Mouse (Mus musculus) kidney, adult 8-10 months (tissue): Measurements from ENCODE around the gene Rpl32.
A peak's percentile ranks its signal among the peaks of the same experiment; 100 is the strongest.

Experiments
- DNase-seq, 2 experiments: peaks; one replicate each; pipeline ENCODE4 v3.0.0; 2022

The Rpl32 gene

DNA sequence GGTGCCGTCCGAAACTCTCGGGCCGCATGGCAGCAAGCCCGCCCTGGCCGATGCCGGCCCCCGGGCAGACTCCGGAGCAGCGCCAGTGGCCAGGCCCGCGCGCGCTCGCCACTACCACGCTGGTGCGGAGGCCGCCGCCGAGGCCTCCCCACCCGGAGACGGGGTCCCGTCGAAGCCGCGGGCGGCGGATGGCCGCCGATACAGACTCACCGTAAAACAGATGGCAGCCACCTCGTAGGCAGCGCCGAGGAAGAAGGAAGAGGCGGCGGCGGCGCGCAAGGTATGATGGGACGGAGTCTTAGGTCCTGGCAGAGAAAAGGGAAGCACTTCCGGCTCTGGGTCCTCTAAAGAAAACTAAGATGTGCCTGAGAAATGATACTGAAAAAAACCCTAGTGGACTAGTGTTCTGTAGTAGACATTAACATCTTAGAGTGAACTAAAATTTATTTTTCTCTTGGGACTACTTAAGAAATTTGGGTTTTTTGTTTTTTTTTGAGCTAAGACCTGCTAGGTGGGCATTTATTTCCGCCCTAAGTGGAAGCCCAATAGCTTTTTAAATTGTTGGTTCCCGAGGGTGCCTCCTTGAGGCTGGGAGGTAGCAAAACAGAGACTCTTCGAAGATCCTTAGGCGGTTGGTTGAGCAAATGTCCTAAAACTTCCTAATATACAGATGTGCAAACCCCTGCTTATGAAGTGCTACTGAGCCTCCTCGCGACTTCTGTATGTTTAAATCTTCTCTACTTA is at the start of gene Rpl32:
Rpl32 (minus strand) TSS at position 260 of the 744 bp plus-strand sequence.
- peak; percentile 89 for DNase-seq

DNA sequence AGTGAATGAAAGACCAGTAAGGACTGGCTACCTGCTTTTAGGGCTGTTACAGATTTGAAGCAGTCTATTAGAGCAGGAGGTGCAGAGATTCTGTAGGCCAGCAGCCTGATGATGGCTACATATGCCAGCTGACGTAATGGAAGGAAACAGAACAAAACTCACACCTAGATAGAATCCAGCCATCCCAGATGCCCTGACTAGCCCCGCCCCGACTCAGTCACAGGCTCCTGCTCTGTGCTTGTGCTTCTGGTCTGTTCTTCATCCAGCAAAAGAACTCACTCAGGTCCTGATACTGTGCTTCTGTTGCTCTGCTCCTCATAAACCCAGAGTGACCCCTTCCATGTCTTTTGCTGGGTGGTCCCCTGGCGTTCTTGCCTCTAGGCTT is 47.8 kb upstream of the Rpl32 start:
- DNase-seq = peak; percentile 33 to 46

DNA sequence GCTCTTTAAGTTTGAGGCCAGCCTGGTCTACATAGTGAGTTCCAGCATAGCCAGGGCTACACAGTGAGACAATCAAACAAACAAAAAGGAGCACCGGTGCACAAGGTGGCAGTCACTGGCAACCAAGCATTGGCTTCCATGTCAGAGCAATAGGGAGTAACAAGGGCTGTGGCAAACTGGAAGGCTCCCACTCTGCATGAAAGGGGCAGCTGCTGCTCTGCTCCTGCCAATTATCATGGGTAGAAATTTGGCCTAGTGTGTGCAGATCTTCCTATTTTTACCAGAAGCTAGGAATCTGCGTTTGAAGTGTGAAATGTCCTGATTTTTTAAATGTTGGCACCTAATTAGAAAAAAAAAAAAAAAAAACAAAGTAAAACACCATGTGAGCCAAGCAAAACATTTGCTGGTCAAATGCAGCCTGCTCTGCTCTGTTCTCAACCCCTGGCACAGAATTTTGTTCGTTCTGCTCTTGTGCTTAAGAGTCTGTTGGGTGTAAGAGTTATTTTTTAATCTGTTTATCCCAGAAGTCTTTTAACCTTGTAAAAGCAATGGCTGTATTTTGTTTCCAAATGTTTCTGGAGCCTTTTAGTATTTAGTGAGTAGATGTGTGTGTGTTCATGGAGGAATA is 47.3 kb upstream of the Rpl32 start:
- peak in 1 of 2 experiments; percentile 57 for DNase-seq

DNA sequence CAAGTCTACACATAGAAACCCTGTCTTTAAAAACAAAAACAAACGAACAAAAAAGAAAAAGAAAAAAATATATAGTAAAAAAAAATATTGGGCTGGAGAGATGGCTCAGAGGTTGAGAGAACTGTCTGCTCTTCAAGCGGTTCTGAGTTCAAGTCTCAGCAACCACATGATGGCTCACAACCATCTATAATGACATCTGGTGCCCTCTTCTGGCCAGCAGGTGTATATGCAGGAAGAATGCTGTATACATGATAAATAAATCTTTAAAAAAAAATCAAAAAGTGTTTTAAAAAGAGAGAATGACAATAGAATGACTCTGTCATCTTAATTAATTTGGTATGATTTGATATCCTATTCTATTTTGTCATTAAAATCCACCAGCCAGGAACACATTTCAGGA is 45.9 kb upstream of the Rpl32 start:
- DNase-seq = no peak

DNA sequence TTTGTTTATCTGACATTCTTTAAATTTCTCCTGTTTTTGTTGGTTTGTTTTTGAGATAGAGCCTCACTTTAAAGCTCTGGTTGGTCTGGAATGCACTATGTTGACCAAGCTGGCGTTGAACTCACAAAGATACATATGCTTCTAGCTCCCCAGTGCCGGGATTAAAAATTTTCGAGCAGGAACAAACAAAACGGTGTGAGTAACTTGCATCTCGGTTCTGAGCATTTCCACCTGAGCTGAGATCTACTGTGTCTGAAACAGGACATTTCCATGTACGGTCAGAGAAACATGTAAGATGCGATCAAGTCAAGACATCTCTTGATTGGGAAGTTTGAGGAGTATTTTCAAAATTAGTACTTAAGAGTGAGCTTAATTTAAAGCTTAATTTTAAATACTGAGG is 45.4 kb upstream of the Rpl32 start:
- DNase-seq = no peak

DNA sequence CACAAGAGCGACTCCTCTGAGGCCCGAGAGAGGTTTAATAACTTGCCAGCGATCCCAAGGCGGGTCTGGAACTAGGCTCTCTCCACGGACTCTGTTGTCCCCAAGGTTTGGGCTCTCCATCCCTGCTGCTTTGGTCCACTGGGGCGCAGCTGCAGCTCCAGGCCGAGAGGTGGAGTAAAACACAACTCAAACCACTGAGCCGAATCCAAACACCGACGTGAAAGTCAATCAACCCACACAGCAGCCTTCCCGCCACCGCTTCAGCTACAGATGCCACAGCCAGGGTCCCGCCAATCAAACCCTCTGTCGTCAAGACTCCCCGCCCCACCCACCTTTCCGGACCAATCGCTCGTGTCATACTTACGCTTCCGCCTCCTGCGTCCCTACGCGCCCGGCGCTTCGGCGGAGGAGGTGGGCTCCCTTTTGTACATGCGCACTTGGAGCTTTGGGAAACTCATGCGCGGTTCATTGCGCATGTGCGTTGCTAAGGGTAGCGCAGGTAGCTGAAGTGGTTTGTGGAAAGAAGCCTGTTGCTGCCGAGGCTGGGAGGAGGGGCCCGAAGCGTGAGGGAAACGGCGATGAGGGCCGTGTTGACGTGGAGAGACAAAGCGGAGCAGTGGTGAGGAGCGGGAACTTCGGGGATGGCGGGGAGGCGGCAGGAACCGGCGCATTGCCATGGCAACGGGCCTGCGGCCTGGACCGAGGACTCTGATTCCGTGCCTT is 44.7 kb upstream of the Rpl32 start, which contains the start of the genes Mbd4 and Ift122:
Mbd4 (minus strand) TSS at position 281 of the 723 bp plus-strand sequence.
Ift122 (plus strand) TSS at position 380 of the 723 bp plus-strand sequence.
- peak; percentile 99 for DNase-seq

DNA sequence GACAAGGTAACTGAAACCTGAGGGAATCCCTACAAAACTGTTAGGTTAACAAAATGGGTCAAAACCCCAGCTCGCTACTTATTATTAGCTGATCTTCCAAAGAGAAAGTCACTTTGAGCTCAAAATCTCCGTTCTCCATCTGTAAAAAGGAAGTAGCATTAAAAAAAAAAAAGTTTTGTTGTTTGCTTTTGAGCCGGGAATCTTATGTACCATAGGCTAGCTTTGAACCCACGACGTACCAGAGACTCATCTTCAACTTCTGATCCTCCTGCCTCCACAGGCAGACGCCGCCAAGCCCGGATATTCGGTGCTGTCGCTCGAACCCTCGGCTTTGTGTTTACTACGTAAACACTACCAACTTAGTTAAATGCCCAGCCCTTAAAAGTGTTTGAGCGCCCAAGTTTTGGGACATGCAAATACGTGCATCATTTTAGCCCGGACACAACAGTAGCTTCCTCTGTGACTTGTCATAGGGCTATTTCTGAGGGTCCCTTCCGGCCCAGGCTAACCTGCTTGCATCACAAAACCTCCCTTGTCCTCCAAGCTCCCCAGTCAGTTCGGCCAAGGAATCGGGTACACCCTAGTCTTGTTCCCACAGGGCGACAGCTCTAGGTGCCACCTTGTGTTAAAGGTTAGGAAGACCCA is 44.0 kb upstream of the Rpl32 start:
- DNase-seq = no peak

DNA sequence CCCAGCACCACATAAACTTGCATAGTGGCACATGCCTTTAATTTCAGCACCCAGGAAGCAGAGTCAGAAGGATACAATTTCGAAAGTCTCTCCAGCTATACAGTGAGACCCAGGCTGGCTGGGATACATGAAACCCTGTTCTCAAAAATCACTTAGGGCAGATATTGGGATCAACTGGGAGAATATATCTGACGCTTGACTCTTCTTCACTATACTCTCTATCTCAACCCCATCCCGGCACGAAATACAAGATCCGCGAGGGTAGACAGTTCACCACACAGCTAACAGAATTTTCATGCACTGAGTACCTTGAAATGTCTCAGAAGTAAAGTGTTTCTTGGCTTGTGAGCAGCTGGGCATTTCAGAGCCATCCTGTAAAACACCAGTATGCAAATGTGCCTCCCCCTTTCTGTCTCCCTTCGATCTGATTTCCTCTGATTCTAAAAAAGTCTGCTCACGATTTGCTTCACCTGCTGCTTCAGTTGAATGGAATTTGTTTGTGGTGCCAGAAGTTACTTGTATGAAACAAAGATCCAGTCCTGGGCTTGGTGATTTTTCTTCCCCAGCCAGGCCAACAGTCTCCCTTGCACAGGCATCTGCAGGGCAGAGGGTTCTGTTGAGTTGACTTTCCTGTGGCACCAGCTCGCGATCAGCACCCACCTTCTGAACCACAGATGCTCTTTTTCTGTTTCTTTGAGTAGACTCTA is 40.2 kb upstream of the Rpl32 start:
- no peak for DNase-seq

DNA sequence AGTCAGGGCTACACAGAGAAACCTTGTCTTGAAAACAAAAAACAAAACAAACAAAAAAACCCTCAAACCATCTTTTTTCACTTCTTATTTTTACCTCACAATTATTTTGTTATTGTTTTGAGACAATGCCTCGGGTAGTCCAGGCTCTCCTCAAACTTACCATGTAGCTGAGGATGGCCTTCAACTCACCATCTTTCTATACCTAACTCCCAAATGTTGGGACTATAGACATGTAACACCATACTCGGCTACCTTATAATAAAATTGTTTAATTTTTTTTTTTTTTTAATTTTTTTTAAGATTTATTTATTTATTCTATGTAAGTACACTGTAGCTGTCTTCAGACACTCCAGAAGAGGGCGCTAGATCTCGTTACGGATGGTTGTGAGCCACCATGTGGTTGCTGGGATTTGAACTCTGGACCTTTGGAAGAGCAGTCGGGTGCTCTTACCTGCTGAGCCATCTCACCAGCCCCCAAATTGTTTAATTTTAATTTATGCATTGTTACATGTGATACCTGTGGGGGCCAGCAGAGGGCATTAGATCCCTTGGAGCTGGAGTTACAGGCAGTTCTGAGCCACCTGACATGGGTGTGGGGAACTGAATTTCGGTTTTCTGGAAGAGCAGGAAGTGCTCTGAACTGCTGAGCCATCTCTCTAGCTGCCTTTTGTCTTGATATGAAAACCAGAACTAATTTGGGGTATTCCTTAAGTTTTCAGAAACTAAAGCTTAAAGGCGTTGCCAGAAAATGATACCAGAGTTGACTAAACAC is 38.3 kb upstream of the Rpl32 start:
- DNase-seq = peak; percentile 49 to 72

DNA sequence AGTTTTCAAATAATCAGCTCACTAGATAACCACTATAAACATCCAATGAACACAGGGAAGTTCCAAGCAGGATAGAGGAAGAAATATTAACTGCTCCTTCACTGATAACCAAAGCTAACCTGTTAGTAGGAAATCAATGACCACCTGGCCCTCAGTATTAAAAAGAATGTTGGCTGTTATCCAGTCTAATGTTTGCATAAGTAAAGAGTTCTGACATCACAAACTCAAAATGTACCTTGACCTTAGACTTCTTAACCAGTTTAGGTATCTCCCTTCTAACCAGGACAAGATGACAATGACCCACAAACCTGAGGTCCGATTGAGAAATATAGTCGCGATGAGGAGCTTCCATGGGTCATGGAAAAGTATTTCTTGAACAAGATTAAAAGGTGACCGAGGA is 36.5 kb upstream of the Rpl32 start:
- no peak for DNase-seq

DNA sequence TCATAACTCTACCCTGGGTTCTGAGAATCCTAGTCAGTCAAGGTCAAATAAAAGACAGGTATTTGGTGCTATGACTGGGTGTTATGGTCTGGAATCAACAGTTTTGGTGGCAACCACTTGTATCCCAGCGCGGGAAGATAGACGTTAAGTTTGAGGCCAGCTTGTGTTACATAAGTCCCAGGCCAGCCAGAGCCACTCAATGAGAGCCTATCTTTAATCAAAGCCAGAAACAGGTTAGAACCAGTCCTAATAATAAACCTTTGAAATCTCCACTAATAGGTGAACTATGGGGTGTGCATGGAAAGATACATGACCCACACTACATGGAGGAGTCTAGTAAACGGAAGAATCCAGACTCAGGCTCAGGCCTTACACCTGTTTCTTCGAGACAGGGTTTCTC is 30.2 kb upstream of the Rpl32 start:
- no peak for DNase-seq

DNA sequence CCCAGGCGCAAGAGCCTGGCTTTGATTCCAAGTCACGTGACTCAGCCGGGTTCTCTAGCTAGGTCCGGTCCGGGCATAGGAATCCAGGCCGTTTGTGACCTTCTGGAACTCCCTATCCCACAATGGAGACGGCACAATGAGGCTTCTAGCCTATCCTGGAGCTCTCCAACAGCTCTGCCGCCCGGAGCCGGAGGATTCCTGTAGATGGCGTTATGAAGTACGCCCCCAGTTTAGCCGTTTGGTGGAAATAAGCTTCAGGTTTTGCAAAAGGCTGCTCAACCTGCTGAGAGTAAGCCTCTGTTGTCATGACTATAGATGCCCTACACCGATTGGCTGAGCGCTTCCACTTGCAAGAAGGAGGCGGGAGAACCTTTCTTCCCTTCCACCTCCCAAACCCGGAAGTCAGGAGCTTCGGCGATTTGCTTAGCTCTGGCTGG is 29.6 kb upstream of the Rpl32 start, which contains the start of gene Efcab12:
Efcab12 (minus strand) TSS at position 252 of the 437 bp plus-strand sequence.
- peak; percentile 77 to 83 for DNase-seq

DNA sequence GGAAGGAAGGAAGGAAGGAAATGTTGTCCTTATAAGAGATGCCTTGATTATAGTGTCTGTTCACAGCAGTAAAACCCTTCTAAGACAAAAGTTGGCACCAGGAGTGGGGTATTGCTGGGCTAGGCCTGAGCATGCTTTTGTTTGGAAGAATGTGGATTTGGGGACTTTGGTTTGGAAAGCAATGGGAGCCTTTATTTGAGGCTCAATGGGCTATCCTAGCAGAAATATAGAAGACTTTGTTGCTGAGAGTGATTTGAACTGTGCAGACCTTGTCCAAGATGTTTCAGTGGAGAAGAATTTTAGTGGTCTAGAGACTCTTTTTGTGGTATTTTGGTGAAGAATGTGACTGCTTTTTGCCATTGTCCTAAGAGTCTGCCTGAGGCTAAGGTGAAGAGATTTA is 25.3 kb upstream of the Rpl32 start:
- DNase-seq = no peak

DNA sequence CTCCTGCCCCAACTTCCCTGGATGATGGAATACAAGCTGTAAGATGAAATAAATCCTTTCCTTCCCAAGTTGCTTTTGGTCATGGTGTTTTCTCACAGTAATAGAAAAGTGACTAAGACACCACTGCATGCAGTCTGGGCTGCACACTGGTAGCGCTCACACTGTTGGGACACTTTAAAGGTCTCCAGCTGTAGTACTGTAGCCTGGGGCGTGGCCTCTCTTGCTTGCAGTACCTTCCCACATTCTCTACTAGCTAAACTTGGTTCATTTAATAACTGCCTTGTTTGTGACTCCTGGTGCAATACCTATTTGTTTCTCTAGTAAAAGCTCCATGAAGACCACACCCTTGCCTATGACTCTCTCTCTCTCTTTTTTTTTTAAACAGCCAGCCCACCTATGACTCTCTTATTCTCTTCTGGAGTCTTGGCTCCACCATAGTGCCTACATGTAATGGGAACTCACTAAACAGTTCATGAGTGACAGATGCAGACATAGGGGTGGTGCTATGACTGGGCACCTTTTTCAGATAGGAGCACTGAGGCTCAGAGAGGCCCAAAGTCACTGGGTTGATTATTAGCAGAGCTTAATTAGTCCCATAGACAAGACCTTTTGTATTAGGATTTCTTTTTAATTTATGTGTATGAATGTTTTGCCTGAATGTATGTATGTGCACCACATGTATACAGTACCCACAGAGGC is 23.8 kb upstream of the Rpl32 start:
- no peak for DNase-seq

DNA sequence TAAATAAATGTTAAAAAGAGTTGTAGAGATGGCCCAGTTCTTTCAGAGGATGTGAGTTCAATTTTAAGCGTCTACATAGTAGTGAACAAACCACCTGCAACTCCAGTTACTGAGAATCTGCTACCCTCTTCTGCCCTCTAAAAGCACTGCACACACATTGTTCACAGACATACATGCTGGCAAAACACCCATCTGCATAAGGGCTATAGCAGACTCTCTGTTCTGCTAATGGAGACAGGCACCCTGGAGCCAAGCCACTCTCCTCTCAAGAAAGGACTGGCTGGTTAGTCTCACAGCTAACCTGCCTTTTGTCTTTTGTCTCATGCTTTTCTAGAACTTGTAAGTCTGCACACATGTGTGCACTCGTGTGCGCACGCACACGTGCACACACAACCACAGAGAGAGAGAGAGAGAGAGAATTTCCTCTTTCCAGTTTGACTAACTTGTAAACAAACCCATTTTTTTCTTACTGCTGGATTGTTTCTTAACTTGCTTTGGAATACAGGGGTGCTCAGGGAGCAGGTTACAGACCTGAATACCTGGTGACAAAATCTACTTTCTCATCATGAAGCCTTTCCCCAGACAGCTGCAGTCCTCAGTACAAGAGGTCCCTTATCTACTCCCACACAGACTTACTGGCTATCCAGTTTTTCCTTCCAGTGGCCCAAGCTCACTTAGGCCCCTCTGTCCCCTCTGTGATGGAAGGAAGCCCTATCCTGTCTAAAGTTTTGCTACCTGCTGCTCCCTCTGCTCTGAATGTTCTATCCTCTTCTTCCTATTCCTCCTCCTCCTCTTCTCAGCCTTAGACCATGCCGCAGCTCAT is 22.4 kb upstream of the Rpl32 start:
- DNase-seq = no peak

DNA sequence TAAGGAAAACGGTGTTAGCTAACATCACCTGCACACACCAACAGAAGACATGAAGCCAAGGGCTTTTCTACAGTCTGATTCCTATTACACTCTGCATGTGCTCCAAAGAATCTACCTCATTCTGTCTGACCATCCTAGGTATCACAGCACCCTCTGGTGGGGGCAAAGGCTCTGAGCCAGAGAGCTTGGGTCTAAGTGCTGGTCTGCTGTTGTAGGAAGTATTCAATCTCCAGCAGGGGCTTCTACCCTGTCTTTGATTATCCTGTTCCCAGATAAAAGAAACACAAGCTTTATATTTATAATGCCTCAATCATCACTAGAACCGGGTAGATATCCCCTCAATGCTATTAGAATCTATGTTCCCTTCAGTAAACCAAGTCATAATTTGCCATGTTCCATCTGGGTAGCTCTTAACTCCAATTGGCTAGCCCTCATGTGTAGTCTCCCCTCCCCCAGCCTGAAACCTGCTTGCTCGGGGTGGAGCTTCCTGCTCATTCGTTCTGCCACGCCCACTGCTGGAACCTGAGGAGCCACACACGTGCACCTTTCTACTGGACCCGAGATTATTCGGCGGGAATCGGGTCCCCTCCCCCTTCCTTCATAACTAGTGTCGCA is 15.4 kb upstream of the Rpl32 start:
- peak; percentile 46 to 76 for DNase-seq

DNA sequence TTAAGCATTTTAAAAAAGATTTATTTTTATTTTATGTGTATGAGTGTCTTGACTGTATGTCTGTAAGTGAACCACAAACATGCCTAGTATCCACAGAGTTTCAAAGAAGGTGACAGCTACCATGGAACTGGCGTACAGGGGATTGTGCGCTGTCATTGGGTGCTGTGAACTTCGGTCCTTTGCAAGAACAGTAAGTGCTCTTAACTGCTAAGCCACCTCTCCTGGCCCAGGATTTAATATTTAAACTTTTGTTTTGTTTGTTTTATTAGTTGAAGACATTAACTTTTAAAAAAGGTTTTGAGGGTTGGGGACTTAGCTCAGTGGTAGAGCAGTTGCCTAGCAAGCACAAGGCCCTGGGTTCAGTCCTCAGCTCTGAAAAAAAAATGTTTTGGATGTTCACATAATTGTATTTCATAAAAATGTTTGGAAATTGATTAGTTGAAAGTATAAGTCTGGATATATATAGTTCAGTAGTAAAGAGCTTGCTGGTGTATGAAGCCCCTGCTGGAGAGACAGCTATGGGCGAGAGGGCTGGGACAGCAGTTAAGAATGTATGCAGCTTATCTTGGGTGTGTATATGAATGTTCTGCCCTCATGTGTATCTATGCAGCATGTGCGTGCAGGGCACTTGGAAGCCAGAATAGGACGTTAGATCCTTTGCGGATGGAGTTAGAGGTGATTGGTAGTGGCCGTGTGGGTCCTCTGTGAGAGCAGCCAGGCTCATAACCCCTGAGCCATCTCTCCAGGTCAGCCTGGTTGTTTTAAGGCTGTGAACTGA is 12.9 kb upstream of the Rpl32 start:
- no peak for DNase-seq

DNA sequence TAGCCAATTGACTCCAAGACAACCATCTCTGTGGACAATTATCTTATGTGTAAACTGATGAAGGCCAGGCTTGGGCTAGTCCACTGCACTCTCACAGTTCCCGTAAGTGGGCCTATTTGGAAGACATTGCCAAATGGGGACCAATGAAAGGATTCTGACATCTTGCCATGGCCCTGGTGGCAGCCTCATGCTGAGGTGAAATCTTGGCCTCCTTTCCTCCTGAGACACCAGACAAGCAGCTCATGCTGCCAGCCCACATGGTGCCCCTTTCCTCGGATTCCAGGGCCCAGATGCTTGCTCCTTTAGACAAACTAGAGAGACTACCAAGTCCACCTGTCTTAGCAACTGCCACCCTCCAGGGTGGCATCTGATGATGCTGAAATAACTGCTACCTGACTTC is 9.6 kb upstream of the Rpl32 start:
- no peak for DNase-seq

DNA sequence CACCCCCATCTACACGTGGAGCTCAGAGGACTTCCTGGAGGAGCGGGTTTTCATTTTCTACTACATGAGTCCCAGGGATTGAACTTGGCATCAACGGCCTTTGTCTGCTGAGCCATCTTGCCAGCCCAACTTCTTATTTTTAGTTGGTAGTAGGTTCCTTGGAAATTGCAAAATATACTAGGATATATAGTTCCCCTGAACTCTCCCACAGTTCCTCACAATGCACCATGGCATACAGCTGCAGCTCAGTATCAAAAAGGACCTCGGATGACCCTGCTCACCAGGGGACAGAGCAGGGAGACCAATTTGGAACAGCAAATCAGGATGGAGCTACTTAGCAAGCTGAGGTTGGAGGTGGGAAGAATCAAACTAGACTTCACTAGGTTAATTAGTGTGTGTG is 6.5 kb upstream of the Rpl32 start:
- DNase-seq = no peak
